Mouse (Mus musculus) CH12.LX (cell line): ENCODE data around the gene Ankrd12.

Experiments used
- CTCF ChIP-seq, 2 experiments: IDR thresholded peaks in 1 of 2; conservative IDR thresholded peaks in 1 of 2; 2 replicates each; pipeline ENCODE4 v1.5.1; 2011 to 2012; ENCODE audit warnings: low read depth in 2 of 2, low read length in 2 of 2, improper control_type of control experiment in 1 of 2, inconsistent platforms in 1 of 2, mild to moderate bottlenecking in 1 of 2, moderate library complexity in 1 of 2
- ETS1 ChIP-seq: conservative IDR thresholded peaks from 2 replicates; pipeline ENCODE4 v1.6.1; 2012; ENCODE audit warnings: low read depth, mild to moderate bottlenecking, inconsistent platforms, low read length, improper control_type of control experiment, moderate library complexity
- MAX ChIP-seq: IDR thresholded peaks from 2 replicates; pipeline ENCODE4 v1.6.1; 2011; ENCODE audit warnings: low read length, improper control_type of control experiment
- MAZ ChIP-seq: IDR thresholded peaks from 2 replicates; pipeline ENCODE4 v1.6.1; 2012; ENCODE audit warnings: low read depth, mild to moderate bottlenecking, inconsistent platforms, low read length, improper control_type of control experiment, moderate library complexity
- NRF1 ChIP-seq: IDR thresholded peaks from 2 replicates; pipeline ENCODE4 v1.6.1; 2014; ENCODE audit warnings: low read depth, mild to moderate bottlenecking, inconsistent platforms, low read length, improper control_type of control experiment, moderate library complexity
- POLR2A ChIP-seq: IDR thresholded peaks from 2 replicates; pipeline ENCODE4 v1.6.1; 2011; ENCODE audit warnings: low read depth, mild to moderate bottlenecking, improper control_type of control experiment, low read length
- POLR2AphosphoS2 ChIP-seq: IDR thresholded peaks from 2 replicates; pipeline ENCODE4 v1.6.1; 2011; ENCODE audit warnings: low read depth, low read length, improper control_type of control experiment
- RCOR1 ChIP-seq: conservative IDR thresholded peaks from 2 replicates; pipeline ENCODE4 v1.6.1; 2012; ENCODE audit warnings: low read depth, mild to moderate bottlenecking, inconsistent platforms, low read length, improper control_type of control experiment
- USF1 ChIP-seq: IDR thresholded peaks from 2 replicates; pipeline ENCODE4 v1.6.1; 2014; ENCODE audit warnings: low read depth, mild to moderate bottlenecking, inconsistent platforms, low read length, improper control_type of control experiment
- ZMIZ1 ChIP-seq: IDR thresholded peaks from 2 replicates; pipeline ENCODE4 v1.6.1; 2012; ENCODE audit warnings: low read depth, mild to moderate bottlenecking, inconsistent platforms, low read length, improper control_type of control experiment

DNA sequence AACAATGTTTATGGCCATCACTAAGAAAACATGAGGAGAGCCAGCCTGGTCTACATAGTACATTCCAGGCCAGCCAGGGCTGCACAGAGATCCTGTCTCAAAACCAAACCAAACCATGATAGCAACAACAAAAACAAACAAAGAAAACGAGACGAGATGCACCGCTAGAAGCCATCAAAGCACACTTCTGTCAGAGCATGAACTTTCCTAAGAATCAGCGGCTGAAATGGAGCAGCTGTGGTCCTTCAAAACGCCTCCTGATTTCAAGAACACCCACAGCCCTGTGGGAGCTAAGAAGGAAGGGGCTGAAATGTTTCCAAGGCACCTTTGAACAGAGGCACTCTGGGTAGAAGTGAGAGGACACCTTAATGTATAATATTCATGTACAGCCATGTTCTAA, 152.7 kb downstream of the Ankrd12 start:
- TF ChIP-seq CTCF (conservative IDR thresholded peaks at IDR 0.05 in 1 of 2, IDR thresholded peaks at IDR 0.05 in 1 of 2; ENCODE audit: low read depth in 2 of 2, low read length in 2 of 2) (no peak), MAX (no peak), MAZ (no peak), RCOR1 (no peak), POLR2AphosphoS2 (no peak), NRF1 (no peak), POLR2A (no peak), ETS1 (no peak), ZMIZ1 (no peak), USF1 (no peak)
